Mouse (Mus musculus) erythroblast, embryonic 14.5 days (primary cell): ENCODE data around the gene Nckap5.

Experiments used
- GATA1 ChIP-seq: IDR thresholded peaks from 2 replicates; pipeline ENCODE4 v1.6.1; 2012; ENCODE audit warnings: low read length, inconsistent platforms, mixed read lengths
- TAL1 ChIP-seq: IDR thresholded peaks from 3 replicates; pipeline ENCODE4 v1.6.1; 2012; ENCODE audit warnings: low read length, inconsistent platforms, mixed read lengths

DNA sequence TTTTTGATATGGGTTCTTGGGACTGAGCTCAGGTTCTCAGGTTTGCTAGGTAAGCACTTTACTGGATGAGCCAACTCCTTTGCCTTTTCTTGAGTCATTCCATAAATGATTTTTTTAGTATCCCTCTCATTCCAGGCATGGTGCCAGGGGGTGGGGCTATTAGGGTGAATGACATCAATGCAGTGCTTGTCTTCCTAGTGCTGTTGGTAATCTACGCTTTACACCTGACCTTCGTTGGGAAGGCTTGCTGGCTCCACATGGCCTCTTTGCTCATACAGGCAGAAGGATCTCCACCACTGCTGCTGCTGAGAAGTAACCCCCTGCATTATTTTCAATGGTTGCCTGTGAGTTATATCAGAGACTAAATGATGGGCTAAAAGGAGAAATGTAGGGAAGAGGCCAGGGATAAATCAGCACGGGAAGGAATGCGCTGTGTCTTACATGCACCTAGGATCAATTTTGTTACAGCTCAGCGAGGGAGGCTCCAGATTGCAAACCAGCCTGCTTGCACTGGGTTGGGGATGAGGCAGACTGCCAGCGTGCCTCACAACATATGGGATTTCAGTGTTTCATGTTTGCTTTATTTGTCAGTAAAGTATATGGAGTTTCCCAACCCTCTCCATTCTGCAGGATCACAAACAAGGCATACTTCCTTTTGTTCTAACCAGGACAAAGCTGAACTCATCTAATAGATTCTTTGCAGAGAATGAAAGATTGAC lies 676.9 kb downstream of the Nckap5 start:
- TF ChIP-seq GATA1 (no peak), TAL1 (no peak)
